Mouse (Mus musculus) midbrain, postnatal 0 days (tissue): ENCODE results near the gene Gm26661. TPM values are rescaled to one million over a fixed set of nuclear protein-coding genes. Genes with fewer than 3 reads are reported as not detected.

Experiments
- ATAC-seq: fragments of 200-750 bp; cut with Nextera tagmentation; 2 replicates; pipeline ENCODE4 v1.8.0; 2017; ENCODE audit warnings: moderate number of reproducible peaks, mild to moderate bottlenecking, moderate TSS enrichment, moderate library complexity; ENCODE audit not compliant: low FRiP score
- DNase-seq: peaks from one replicate; pipeline ENCODE4 v3.0.0-alpha.2; 2015; ENCODE audit warnings: low spot score
- H3K27ac ChIP-seq: fragments of 300-500 bp; sonication (generic); 2 replicates; pipeline ENCODE4 v1.5.1; 2014; ENCODE audit warnings: low read depth, mild to moderate bottlenecking, low read length, mixed read lengths
- H3K27me3 ChIP-seq: fragments of 300-500 bp; sonication (generic); 2 replicates; pipeline ENCODE4 v1.6.1; 2014; ENCODE audit warnings: low read length, control low read depth, mixed read lengths; ENCODE audit not compliant: insufficient read depth
- H3K36me3 ChIP-seq: fragments of 300-500 bp; sonication (generic); 2 replicates; pipeline ENCODE4 v1.6.1; 2014; ENCODE audit warnings: low read length, control low read depth, mixed read lengths; ENCODE audit not compliant: insufficient read depth
- H3K4me1 ChIP-seq: fragments of 300-500 bp; sonication (generic); 2 replicates; pipeline ENCODE4 v1.6.1; 2014; ENCODE audit warnings: mild to moderate bottlenecking, control low read depth, antibody characterized with exemption, low read length, mixed read lengths; ENCODE audit not compliant: insufficient read depth
- H3K4me2 ChIP-seq: fragments of 300-500 bp; sonication (generic); 2 replicates; pipeline ENCODE4 v1.6.1; 2014; ENCODE audit warnings: low read depth, mild to moderate bottlenecking, low read length, mixed read lengths; ENCODE audit not compliant: poor library complexity, severe bottlenecking
- H3K4me3 ChIP-seq: fragments of 300-500 bp; sonication (generic); 2 replicates; pipeline ENCODE4 v1.5.1; 2014; ENCODE audit warnings: low read depth, mild to moderate bottlenecking, low read length, moderate library complexity
- H3K9ac ChIP-seq: fragments of 300-500 bp; sonication (generic); replicated peaks from 2 replicates; pipeline ENCODE4 v1.6.1; 2014; ENCODE audit warnings: mild to moderate bottlenecking, low read length, moderate library complexity, mixed read lengths; ENCODE audit not compliant: poor library complexity, severe bottlenecking
- H3K9me3 ChIP-seq: fragments of 300-500 bp; sonication (generic); 2 replicates; pipeline ENCODE4 v1.6.1; 2016; ENCODE audit warnings: low read length, control low read depth
- CTCF ChIP-seq: IDR thresholded peaks from 2 replicates; pipeline ENCODE4 v1.5.1; 2016; ENCODE audit warnings: antibody characterized with exemption, mild to moderate bottlenecking
- WGBS: fragments of 180-500 bp; shearing (Covaris S2); extraction: QIAGEN DNeasy Blood & Tissue Kit; methylation state at CpG from one replicate; pipeline ENCODE4 v1.1.7; 2014; 5-methylcytosine and 5-hydroxymethylcytosine counted together
- polyA plus RNA-seq: library from polyadenylated mRNA; unstranded; fragments of >200 nt; fragmentation: Nextera tagmentation; extraction: Ambion mirVana; gene quantifications from 2 replicates; pipeline ENCODE4 v1.2.1, GENCODE M21; 2015
- total RNA-seq: library from RNA; depleted of rRNA; stranded (reverse); fragments of >200 nt; gene quantifications from 2 replicates; pipeline ENCODE4 v1.2.3, GENCODE M21; 2014; rRNA removed

Gm26661 gene
- total and polyA plus RNA-seq, 2 experiments from 2014 or later = not detected

GRCm38 (mm10) chr14:7838564-7839089, 47.2 kb downstream of the Gm26661 start:
- H3K9me3 ChIP-seq = no peaks in the 10 kb centered on the region
- no peaks in the 10 kb centered on the region for H3K27me3 ChIP-seq
- DNase-seq (no peak), ATAC-seq (no peak)
- H3K4me2 ChIP-seq = no peak overlapping the region
- no peaks in the 10 kb centered on the region for H3K36me3 ChIP-seq
- H3K27ac ChIP-seq = no peak overlapping the region
- TF ChIP-seq CTCF = no peak
- WGBS = 74% methylated on average over 5 of the region's 5 CpGs
- H3K4me1 ChIP-seq = no peaks in the 10 kb centered on the region; the same call in 1 of the 2 replicates
- H3K9ac ChIP-seq = no peak overlapping the region
- H3K4me3 ChIP-seq = no peak overlapping the region

- Histone ChIP-seq H3K9me3 (no peaks in the 10 kb centered on the region), H3K4me3 (no peak overlapping the region), H3K36me3 (no peaks in the 10 kb centered on the region), H3K4me2 (no peak overlapping the region), H3K4me1 (peaks cover 2% of the 10 kb centered on the region; the same call in 1 of the 2 replicates), H3K27ac (no peak overlapping the region), H3K27me3 (no peaks in the 10 kb centered on the region), H3K9ac (no peak overlapping the region)
- WGBS = 62% methylated on average over 8 of the region's 8 CpGs
- ATAC-seq (no peak), DNase-seq (no peak)
- TF ChIP-seq CTCF = no peak
These were observed 48.6 kb downstream of the Gm26661 start for GRCm38 (mm10) chr14:7839950-7840514.

Other genes with a start within 250 kb of the Gm26661 start
- 2.9 and 4.1 TPM in 2 replicates for gene Gm3558, start 223.0 kb upstream of the Gm26661 start, total RNA-seq
- 6.1 and 7.5 TPM in 2 replicates for gene Gm3558, start 223.0 kb upstream of the Gm26661 start, polyA plus RNA-seq
- not detected in 2 replicates for gene Gm10338, start 196.0 kb upstream of the Gm26661 start, total RNA-seq
- not detected in 2 replicates for gene Gm10338, start 196.0 kb upstream of the Gm26661 start, polyA plus RNA-seq
- gene Gm10128, start 147.6 kb upstream of the Gm26661 start, total RNA-seq = not detected in 2 replicates
- not detected in 2 replicates for gene Gm10128, start 147.6 kb upstream of the Gm26661 start, polyA plus RNA-seq
- 23.7 and 34.3 TPM in 2 replicates for gene Flnb, start 26.4 kb downstream of the Gm26661 start, total RNA-seq
- 3.5 and 7.0 TPM in 2 replicates for gene Flnb, start 26.4 kb downstream of the Gm26661 start, polyA plus RNA-seq
- not detected in 2 replicates for gene Gm45521, start 165.7 kb downstream of the Gm26661 start, total RNA-seq
- gene Gm45521, start 165.7 kb downstream of the Gm26661 start, polyA plus RNA-seq = 0.41 and 0.53 TPM in 2 replicates
- gene Dnase1l3, start 203.0 kb downstream of the Gm26661 start, total RNA-seq = not detected in 2 replicates
- gene Dnase1l3, start 203.0 kb downstream of the Gm26661 start, polyA plus RNA-seq = 0.07 and 0.09 TPM in 2 replicates
- gene Abhd6, start 211.3 kb downstream of the Gm26661 start, total RNA-seq = 14.7 and 17.6 TPM in 2 replicates
- gene Abhd6, start 211.3 kb downstream of the Gm26661 start, polyA plus RNA-seq = 34.7 and 35.7 TPM in 2 replicates